Mouse (Mus musculus) CH12.LX (cell line): Measurements from ENCODE around the gene Stk10.

Experiments used
- CHD1 ChIP-seq: IDR thresholded peaks from 2 replicates; pipeline ENCODE4 v1.6.1; 2012; ENCODE audit warnings: low read depth, low read length, improper control_type of control experiment, inconsistent platforms
- CHD2 ChIP-seq: IDR thresholded peaks from 2 replicates; pipeline ENCODE4 v1.6.1; 2011; ENCODE audit warnings: low read length, improper control_type of control experiment
- CTCF ChIP-seq, 2 experiments: IDR thresholded peaks in 1 of 2; conservative IDR thresholded peaks in 1 of 2; 2 replicates each; pipeline ENCODE4 v1.5.1; 2011 to 2012; ENCODE audit warnings: low read depth in 2 of 2, low read length in 2 of 2, improper control_type of control experiment in 1 of 2, inconsistent platforms in 1 of 2, mild to moderate bottlenecking in 1 of 2, moderate library complexity in 1 of 2
- ELF1 ChIP-seq: IDR thresholded peaks from 2 replicates; pipeline ENCODE4 v1.6.1; 2014; ENCODE audit warnings: low read depth, mild to moderate bottlenecking, inconsistent platforms, low read length, improper control_type of control experiment
- EP300 ChIP-seq: IDR thresholded peaks from 2 replicates; pipeline ENCODE4 v1.6.1; 2011; ENCODE audit warnings: low read length, improper control_type of control experiment
- ETS1 ChIP-seq: conservative IDR thresholded peaks from 2 replicates; pipeline ENCODE4 v1.6.1; 2012; ENCODE audit warnings: low read depth, mild to moderate bottlenecking, inconsistent platforms, low read length, improper control_type of control experiment, moderate library complexity
- JUND ChIP-seq: conservative IDR thresholded peaks from 2 replicates; pipeline ENCODE4 v1.6.1; 2011; ENCODE audit warnings: low read depth, low read length, improper control_type of control experiment
- KAT2A ChIP-seq: IDR thresholded peaks from 2 replicates; pipeline ENCODE4 v1.6.1; 2012; ENCODE audit warnings: low read length, improper control_type of control experiment, inconsistent platforms; ENCODE audit not compliant: insufficient replicate concordance
- NRF1 ChIP-seq: IDR thresholded peaks from 2 replicates; pipeline ENCODE4 v1.6.1; 2014; ENCODE audit warnings: low read depth, mild to moderate bottlenecking, inconsistent platforms, low read length, improper control_type of control experiment, moderate library complexity
- POLR2A ChIP-seq: IDR thresholded peaks from 2 replicates; pipeline ENCODE4 v1.6.1; 2011; ENCODE audit warnings: low read depth, mild to moderate bottlenecking, improper control_type of control experiment, low read length
- TBP ChIP-seq: conservative IDR thresholded peaks from 2 replicates; pipeline ENCODE4 v1.6.1; 2011; ENCODE audit warnings: low read depth, low read length, improper control_type of control experiment
- USF2 ChIP-seq: conservative IDR thresholded peaks from 2 replicates; pipeline ENCODE4 v1.6.1; 2011; ENCODE audit warnings: low read depth, low read length, improper control_type of control experiment
- ZC3H11A ChIP-seq: IDR thresholded peaks from 2 replicates; pipeline ENCODE4 v1.6.1; 2012; ENCODE audit warnings: low read depth, mild to moderate bottlenecking, inconsistent platforms, low read length, improper control_type of control experiment

DNA sequence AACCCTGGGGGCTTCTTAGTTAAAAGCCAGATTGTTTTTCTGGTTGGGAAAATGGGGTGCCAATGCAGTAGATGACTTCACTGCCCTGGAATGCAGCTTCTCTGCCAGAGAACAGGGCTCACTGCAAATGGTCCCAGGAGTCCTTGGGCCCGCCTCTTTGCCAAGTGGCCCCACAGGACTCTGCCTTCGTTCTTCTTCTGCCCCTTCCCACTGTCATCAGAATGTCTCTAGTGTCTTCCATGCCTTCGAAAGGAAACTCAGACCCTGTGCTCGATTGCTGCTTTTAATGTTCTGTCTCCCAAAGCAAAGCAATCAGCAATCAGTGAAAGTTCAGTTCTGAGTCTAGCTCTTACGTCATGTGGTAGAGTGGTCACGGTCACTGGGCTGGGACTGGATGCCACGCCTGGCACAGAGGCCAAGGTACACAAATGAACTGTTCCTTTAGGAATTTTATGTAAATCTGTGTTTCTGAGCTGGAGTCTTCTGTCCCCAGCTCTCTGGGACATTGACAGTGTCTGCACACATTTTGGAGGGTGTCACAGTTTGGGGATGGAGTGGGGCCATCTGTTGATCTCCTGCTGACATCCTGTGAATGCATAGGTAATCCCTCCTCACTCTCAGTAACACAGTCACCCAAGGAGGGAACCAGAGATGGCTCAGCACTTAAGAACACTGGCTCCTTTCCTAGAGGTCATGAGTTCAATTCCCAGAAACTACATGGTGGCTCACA, 72.2 kb downstream of the Stk10 start:
- TF ChIP-seq TBP (no peak), ETS1 (no peak), CHD2 (no peak), EP300 (no peak), POLR2A (no peak), JUND (no peak), KAT2A (no peak), NRF1 (no peak), CTCF (conservative IDR thresholded peaks at IDR 0.05 in 1 of 2, IDR thresholded peaks at IDR 0.05 in 1 of 2; ENCODE audit: low read depth in 2 of 2, low read length in 2 of 2) (no peak), CHD1 (no peak), USF2 (no peak), ELF1 (no peak), ZC3H11A (no peak)
